Mouse (Mus musculus) embryonic fibroblast, embryonic 13.5 days (primary cell): ENCODE measurements around the gene Kcnk5. TPM values are rescaled to one million over a fixed set of nuclear protein-coding genes. Genes with fewer than 3 reads are reported as not detected.

Experiments
- H3K27ac ChIP-seq: 2 replicates; pipeline ENCODE4 v1.5.1; 2012; ENCODE audit warnings: low read length, control low read depth, inconsistent platforms; ENCODE audit not compliant: insufficient read depth
- H3K4me1 ChIP-seq: 2 replicates; pipeline ENCODE4 v1.6.1; 2011; ENCODE audit warnings: low read length; ENCODE audit not compliant: control insufficient read depth, insufficient read depth
- H3K4me3 ChIP-seq: 2 replicates; pipeline ENCODE4 v1.5.1; 2011; ENCODE audit warnings: mild to moderate bottlenecking, control low read depth, low read length; ENCODE audit not compliant: insufficient read depth
- CTCF ChIP-seq: IDR thresholded peaks from 2 replicates; pipeline ENCODE4 v1.5.1; 2011; ENCODE audit warnings: mild to moderate bottlenecking, control low read depth, low read length, moderate library complexity, borderline replicate concordance; ENCODE audit not compliant: insufficient read depth
- POLR2A ChIP-seq: IDR thresholded peaks from 2 replicates; pipeline ENCODE4 v1.6.1; 2011; ENCODE audit warnings: low read depth, mild to moderate bottlenecking, control low read depth, low read length, moderate library complexity
- polyA plus RNA-seq: library from polyadenylated mRNA; stranded (reverse); fragments of >200 nt; gene quantifications from 2 replicates; pipeline ENCODE4 v1.2.4, GENCODE M21; 2011; ENCODE audit warnings: low read depth; ENCODE audit not compliant: missing spikeins, insufficient read length

Kcnk5 gene
- polyA plus RNA-seq, 1 experiment, result 0.40 TPM

DNA sequence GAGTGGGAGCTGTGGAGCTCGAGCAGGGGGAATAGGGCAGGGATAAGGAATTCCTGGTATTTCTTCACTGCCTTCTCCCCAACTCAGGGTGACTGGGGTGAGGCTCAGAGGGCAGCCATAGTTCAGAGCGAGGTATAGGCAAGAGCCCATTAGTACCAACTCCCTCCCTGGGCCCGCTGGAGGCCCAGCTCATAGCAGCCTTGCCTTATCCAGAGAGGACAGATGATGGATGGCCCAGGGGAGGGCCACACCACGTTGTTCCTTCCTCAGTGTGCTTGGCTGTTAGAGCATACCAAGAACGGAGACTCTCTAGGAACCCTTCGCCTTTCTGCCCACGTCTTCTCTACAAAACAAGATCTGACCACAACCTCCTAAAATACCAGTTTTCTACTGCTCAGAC is 27.4 kb downstream of the Kcnk5 start:
- no peak overlapping the region for H3K27ac ChIP-seq
- TF ChIP-seq POLR2A, result no peak

GRCm38 (mm10) chr14:20149127-20150080 is 32.2 kb downstream of the Kcnk5 start:
- Histone ChIP-seq H3K4me3 (no peak overlapping the region), H3K27ac (no peak overlapping the region), H3K4me1 (0 out of 2 replicates have a peak, but pooled peaks cover 2% of the 10 kb centered on the region)
- no peak for TF ChIP-seq CTCF
- TF ChIP-seq POLR2A, result no peak

More for the DNA sequence above, 27.4 kb downstream of the Kcnk5 start:
- Histone ChIP-seq H3K4me1 (peaks cover 15% of the 10 kb centered on the region), H3K4me3 (no peak overlapping the region)

DNA sequence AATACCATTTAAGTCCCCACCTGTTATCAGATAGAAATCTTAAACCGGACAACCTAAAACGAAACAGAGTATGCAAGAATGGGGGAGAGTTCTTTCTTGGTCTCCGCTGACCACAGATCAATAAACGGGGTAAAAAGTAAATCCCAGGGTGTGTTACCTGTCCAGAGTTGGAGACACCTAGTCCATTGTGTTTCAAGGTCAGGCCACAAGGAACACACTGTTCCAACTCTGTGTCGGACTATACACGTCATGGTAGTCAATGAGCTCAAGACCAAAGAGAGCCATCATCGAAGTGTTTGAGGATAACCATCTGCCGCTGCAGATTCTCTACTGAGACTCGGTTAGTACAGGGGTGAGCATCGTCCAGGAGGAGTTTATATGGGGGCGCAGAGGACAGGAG is 33.1 kb downstream of the Kcnk5 start:
- Histone ChIP-seq H3K4me1 (no peaks in the 10 kb centered on the region), H3K27ac (no peak overlapping the region), H3K4me3 (no peak overlapping the region)
- no peak for TF ChIP-seq POLR2A
- TF ChIP-seq CTCF, result no peak

GRCm38 (mm10) chr14:20147854-20148253 is 33.8 kb downstream of the Kcnk5 start:
- Histone ChIP-seq H3K27ac (no peak overlapping the region), H3K4me3 (no peak overlapping the region), H3K4me1 (no peaks in the 10 kb centered on the region)
- TF ChIP-seq CTCF, result no peak
- TF ChIP-seq POLR2A, result no peak

GRCm38 (mm10) chr14:20144093-20144492 is 37.5 kb downstream of the Kcnk5 start:
- no peak overlapping the region for H3K27ac ChIP-seq
- TF ChIP-seq POLR2A, result no peak
- no peak for TF ChIP-seq CTCF

GRCm38 (mm10) chr14:20138484-20139355 is 42.9 kb downstream of the Kcnk5 start, which contains the start of gene Saysd1:
Gene Saysd1 (minus strand): TSS chr14:20138534.
- Histone ChIP-seq H3K4me1 (no peaks in the 10 kb centered on the region), H3K4me3 (no peak within 1 kb of the TSS), H3K27ac (no peak within 1 kb of the TSS)
- TF ChIP-seq POLR2A, result no peak
- no peak for TF ChIP-seq CTCF

More at GRCm38 (mm10) chr14:20144093-20144492, 37.5 kb downstream of the Kcnk5 start:
- no peaks in the 10 kb centered on the region for H3K4me1 ChIP-seq
- no peak overlapping the region for H3K4me3 ChIP-seq

DNA sequence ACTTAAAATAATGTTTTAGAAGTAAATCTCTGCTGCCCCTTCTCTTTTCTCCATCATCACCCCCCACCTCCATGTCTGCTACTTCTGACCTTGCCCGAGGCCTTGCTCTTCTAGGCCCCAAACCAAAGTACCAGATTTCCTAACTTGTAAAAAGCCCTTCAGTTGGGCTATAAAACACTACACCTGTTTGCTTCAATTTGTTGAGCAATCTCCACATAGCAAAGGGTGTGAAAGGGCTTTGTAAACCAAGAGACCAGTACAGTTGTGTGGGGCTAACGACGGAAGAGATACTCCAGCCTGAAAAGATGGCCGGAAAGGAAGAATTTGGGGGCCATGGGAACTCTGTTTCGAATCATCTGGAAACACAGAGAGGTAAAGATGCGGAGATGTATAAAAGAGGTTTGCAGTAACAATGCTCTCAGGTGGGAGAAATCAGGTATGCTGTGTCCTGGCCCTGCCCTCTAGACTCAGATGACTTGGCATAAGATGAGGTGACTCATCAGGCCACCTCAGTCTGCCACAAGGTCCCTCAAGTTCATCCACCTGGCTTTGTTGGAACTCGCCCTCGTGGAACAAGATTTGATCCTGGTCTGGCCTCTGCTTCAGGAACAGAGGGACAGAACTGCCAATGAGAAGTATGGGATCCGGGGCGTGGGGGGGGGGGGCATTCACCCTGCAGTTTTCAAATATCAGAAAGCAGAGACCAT is 46.5 kb downstream of the Kcnk5 start:
- H3K4me1 ChIP-seq, result no peaks in the 10 kb centered on the region
- H3K4me3 ChIP-seq, result no peak overlapping the region
- TF ChIP-seq POLR2A (no peak), CTCF (no peak)
- H3K27ac ChIP-seq, result no peak overlapping the region

GRCm38 (mm10) chr14:20128162-20128561 is 53.4 kb downstream of the Kcnk5 start:
- H3K27ac ChIP-seq, result no peak overlapping the region
- TF ChIP-seq POLR2A, result no peak
- TF ChIP-seq CTCF, result no peak
- H3K4me1 ChIP-seq, result no peaks in the 10 kb centered on the region
- H3K4me3 ChIP-seq, result no peak overlapping the region

DNA sequence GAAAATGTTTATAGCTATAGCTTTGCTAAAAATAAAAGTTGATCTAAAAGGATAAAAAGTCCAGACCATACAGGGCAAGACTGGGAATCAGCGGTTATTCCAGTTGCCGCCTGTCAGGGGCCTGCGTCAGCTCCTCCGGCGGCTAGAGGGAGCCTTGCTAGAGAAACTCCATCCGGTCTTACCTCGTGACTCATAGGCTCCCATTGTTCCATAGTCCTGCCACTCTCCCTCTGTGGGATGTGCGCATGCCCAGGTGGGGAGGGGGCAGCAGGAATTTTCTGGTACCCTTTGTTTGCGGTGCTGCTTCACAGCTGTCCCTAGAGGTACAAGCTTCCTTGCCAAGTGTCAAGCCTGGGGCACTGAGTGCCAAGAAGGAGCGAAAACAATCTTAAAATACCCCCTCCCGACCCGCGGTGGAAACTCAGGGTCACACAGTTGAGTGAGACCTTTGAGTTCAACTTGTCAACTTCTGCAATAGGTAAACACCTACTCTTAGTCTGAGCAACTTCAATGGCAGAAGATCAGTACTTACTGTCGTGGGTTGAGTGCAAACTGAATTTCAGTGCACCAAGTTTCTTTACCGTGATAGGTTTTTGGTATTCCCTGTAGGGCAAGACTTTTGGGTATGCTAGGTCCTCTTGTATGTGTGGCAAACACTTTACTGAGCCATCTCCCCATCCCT is 54.1 kb downstream of the Kcnk5 start:
- H3K4me3 ChIP-seq, result no peak overlapping the region
- no peak overlapping the region for H3K27ac ChIP-seq
- no peaks in the 10 kb centered on the region for H3K4me1 ChIP-seq
- no peak for TF ChIP-seq POLR2A
- no peak for TF ChIP-seq CTCF
